Mouse (Mus musculus) left cerebral cortex, postnatal 36 days (tissue): ENCODE measurements at regions not wholly inside any gene's neighbourhood (a gene's known extent, or its start where the extent isn't known, plus 50 kb on each side); places are given as distances from the start of the nearest gene placed in this dataset.

Experiments
- DNase-seq, 2 experiments: peaks; one replicate each; pipeline ENCODE4 v3.0.0; 2021 to 2022; ENCODE audit warnings: low spot score in 2 of 2, mixed read lengths in 1 of 2
- intact Hi-C: fragments of 180-260 bp; cut with DNase I; formaldehyde crosslinking; loops from one replicate; pipeline ENCODE4 v1.15.1; 2025

DNA sequence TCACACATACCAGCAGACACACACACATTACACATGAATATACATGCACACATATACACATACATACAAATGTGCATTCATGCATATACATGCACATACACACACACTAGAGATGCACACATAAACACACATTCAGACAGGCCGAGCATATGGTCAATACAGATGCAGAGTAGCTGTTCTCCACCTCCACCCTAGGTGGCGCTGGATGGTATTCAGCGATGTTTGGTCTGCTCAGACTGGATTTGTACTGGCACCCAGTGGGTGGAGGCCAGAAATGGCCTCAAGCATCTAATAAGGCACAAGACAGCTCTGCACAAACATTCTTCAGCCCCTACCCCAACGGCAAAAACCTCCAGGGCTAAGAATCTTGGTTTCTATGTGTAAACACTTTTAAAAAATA is 578.3 kb upstream of the Mki67 start:
- DNase-seq, result no peak
- intact Hi-C loops, result no loop called here

DNA sequence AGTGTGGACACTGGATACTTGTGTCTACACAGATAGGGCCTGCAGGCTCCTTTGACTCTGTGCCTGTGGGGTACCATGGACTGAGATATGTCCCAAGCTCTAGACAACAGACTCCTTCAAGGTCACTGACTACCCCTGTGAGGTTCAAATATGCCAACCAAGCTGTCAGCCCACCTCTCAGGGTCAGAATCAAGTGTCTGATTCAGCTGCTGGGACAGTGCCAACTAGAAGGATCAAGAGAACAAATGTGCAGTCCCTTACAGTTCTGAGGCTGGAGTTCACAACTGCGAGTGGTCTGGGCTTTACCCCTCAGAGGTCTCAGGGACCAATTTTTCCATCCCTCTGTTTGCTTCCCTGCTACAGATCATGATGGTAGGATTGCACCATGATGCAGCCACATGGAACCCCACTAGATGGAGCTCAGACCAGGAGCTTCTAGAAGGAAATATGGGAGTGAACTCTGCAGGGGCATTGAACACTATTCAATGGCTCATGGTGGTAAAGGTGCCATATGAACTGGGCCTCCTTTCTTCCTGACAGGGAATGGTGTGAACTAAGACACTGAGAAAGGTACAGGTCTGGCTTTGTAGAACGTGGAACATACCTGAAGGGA is 581.8 kb upstream of the Mki67 start:
- no peak for DNase-seq
- intact Hi-C loops, result no loop called here

DNA sequence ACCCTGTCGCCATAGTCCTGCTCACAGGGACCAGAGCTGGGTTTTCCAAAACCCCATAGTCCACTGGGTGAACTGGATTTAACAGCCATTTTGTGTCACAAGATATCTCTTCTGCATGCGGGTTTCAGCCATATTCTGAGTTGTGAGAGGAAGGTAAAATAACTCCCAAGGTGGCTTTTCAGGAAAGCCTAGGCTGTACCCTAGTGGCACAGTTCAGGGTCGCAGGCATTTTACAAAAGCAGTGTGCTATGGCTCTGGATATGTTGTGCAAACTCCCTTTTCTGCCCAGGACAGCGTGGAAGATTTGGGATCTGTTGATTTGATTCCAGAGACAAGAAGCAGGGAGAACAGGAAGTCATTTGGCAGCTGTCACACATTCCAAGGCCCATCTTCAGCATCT is 588.3 kb upstream of the Mgmt start:
- DNase-seq, result no peak
- intact Hi-C loops, result no loop called here

DNA sequence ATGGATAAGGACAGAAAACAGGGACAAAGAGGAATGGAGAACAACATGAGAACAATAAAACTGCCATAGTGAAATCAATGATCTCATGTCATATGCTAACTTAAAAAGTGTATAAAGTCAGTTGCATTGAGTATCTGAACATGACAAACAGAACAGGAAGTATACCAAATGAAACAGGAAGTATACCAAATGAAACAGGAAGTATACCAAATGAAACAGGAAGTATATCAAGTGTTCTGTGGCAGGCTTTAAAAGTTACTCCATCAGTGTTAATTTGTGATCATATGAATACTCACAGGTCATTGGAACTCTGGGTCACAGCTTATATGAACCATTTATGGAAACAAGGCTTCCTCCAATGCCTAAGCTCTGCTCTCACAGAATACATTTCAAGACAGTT is 585.6 kb upstream of the Mgmt start:
- no peak for DNase-seq
- intact Hi-C loops, result no loop called here

DNA sequence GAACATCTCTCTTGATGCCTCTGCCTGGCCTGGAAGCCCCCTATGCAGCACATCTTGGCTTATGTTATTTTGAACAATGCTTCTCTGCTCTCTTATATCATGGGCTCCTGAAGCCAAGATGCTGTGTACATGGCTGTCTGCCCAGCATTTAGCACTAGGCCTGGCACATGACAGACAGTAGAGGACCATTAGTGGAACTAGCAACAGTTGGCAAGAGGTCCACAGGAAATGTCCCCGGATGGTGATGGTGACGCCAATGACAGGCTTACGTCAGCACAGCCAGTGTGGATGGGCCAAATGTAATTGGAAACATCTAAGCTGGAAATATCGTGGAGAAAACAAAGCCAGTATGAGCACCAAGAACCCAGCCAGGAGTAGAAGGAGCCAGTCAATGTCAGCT is 567.1 kb upstream of the Mgmt start:
- intact Hi-C loops, result no loop called here
- DNase-seq, result no peak

DNA sequence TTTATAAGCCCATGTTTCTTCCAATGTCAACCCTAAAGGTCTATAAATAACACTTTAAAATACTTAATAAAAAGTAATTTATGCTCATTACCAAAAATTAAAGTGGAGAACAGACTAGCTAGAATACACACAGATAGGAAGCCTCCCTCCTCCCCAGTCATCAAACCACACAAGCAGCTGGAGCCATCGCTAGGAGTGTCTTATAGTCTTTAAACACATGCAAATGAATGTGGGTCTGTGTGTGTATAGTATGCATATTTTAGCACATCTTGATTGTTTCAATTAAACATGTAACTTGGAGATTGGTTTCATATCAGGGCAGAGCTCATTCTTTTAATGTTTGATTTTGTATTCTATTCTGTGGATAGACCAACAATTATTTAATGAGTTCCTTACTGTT is 564.0 kb upstream of the Mgmt start:
- DNase-seq, result no peak
- intact Hi-C loops, result no loop called here

DNA sequence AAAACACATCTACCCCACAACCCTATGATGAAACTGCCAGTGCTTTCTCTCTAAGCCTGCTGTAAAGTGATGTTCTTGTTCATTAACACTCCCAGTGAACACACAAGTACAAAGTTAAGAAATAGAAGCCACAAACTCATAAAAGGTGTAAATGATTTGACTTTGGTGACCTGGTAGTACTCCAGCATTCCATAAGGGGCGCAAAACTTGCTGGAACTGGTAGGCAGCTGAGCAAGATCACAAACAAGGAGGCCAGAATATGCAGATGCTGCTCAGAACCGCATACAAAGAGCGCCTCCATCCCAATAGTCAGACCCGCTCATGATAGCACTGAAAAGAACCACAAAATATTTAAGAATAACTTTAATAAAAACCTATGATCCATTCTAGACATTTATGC is 561.6 kb upstream of the Mgmt start:
- intact Hi-C loops, result no loop called here
- DNase-seq, result no peak

DNA sequence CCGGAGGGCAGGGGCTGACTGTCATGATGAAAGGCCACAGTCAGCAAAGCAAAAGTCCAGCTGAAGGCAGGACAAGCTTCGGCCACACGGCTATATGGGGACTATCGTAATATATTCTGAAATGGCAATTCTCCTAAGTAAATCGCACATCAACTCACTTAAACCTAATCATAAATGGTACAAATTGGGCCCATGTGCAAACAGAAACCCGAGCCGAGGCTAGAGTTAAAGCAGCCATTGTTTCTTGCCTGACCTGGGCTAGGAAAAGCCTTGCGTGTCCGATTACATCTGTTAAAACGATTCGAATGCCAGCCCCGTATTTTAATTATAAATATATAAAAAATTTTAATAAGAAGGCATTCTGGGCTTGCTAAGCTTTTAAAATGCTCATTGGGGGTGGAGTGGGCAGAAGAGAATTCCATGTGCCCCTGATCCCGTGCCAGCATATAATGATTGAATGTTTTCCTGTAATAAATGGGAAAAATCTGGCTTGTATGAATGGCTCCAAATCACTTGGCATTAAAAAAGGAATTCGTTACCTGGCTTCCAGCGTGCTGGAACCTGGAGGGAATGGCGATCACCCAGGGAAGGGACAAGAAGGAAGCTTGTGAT is 552.7 kb upstream of the Mgmt start:
- no peak for DNase-seq
- intact Hi-C loops, result no loop called here

DNA sequence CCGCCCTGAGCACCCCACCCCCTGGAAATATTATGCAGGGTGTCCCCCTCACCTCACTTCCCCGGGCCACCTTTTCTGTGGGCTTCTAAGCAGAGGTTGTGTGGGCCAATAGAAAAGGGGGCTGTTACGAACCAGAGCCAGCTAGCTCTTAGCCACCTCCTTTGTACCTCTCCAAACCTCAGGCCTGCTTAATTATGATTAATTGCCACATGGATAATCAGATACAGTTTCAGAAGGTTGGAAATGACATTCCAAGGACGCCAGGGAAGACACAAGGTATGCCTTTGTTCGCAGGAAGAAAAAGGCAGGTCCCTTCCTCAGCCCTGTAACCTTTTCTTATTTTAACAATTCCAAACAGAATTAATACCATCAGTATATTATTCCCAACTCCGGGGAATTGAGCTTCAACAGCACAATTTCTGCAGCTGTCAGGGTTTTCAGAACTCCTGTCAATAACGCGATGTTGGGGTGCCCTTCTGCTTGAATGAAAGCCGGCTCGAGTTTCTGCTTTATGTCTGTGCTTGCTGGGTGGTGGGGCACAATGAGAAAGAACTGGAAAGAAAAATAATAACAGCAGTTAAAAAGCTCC is 552.1 kb upstream of the Mgmt start:
- intact Hi-C loops, result no loop called here
- DNase-seq, result no peak

DNA sequence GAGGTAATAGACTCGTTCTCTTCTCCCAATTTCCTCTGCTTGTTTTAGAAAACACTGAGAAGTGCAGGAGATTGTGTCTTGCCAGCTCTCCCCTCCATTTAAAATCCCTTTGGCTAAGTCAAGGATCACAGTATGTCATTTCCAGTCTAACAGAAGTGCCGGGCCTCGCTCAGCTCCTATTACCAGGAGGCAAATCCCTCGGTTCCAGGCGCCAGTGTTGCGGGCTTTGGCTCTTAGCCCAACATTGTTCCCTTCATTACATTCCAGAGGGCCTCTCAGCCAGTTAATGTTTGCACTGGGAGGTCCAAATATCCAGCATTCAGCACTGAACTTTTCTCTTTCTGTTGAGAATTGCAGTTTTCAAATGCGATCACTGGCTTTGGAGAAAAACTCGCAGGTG is 551.6 kb upstream of the Mgmt start:
- intact Hi-C loops, result no loop called here

DNA sequence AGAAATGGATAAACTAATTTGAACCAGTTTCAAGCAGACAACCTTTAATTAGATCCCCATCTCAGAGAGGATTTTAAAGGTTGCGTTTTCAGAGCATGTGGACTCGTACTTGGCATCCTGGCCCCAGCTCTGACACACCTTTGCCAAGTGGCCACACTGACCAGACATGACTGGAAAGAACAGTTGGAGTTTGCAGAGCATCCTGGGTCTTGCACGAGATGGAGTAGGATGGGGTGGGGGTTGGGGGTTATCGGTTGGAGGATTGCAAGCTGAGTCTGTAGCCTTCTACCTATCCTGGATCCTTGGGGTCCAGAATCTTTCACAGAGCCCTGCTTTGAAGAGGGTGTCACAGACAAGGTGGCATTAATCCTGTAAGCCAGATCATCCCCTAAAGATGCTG is 550.9 kb upstream of the Mgmt start:
- DNase-seq, result no peak
- intact Hi-C loops, result no loop called here

More for the DNA sequence above, 551.6 kb upstream of the Mgmt start:
- no peak for DNase-seq

DNA sequence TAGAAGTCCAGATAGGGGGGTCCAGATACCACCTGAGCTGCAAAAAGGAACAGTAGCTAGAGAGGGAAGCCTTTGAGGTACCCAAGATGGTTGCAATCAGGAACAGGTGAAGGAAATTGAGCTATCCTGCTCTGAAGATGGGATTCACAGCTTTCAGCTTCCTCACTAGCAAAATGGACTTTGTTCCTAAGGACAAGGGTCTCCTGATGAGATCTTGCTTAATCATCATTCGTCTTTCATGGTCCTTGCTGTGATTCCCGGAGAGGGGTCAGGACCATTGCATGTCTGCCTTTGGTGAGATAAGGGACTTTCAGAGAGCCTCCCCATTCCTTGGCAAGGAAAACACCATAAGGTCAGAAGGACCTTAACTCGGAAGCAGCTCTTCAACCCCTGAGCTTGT is 549.4 kb upstream of the Mgmt start:
- intact Hi-C loops, result no loop called here
- DNase-seq, result no peak

DNA sequence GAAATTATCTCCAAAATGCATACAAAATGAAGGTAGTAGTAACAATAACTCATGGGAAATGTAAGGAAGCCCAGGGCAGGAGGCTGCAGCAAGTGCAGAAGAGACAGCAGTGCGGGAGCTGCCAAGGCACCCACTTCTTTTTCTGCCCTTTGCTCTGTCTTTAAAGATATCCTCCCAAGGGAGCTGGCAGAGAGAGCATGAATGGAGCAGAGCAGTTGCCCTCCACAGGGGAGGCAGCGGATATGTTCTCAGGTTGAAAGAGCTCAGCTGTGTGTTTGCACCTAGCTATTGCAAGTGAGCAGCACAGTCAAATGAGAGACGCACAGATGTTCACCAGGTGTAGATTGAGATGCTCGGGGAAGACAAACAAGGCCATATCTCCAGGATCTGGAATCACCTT is 547.9 kb upstream of the Mgmt start:
- intact Hi-C loops, result no loop called here
- DNase-seq, result no peak

DNA sequence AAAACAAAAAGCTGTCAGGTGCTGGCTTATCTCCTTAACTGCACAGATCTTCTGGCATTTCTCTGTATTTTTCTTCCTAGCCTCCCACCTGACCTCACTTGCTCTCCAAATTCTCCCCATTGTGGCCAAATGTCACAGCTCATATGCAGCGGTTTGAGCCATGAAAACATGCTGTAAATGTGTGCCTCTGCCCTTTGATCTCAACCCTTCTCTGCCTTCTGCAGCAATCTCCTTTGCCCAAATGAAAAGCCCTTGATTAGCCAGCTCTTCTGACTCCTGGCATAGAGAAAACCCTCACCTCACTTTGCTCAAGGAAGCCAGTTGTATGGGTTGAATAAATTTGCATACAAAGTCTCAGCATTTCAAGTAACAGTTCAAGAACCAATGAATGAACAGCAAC is 546.1 kb upstream of the Mgmt start:
- intact Hi-C loops, result no loop called here
- no peak for DNase-seq

DNA sequence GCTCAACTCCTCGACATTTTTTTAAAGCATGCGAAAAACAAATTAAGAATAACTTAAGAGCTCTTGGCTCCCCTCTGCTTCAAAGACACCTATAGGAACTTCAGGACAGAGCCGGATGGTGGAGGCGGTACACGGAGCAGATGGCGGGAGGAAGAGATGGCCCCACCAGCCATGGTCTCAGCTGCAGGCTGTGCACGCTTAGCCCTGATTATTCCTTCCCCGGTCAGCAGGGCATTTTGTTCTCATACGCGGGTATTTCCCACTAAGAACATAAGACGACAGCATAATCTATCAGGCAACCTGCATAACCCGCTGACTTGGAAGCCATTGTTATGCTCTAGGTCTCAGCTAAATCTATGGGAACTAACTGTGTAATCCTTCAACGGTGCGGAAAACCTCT is 544.8 kb upstream of the Mgmt start:
- DNase-seq, result no peak
- intact Hi-C loops, result no loop called here

DNA sequence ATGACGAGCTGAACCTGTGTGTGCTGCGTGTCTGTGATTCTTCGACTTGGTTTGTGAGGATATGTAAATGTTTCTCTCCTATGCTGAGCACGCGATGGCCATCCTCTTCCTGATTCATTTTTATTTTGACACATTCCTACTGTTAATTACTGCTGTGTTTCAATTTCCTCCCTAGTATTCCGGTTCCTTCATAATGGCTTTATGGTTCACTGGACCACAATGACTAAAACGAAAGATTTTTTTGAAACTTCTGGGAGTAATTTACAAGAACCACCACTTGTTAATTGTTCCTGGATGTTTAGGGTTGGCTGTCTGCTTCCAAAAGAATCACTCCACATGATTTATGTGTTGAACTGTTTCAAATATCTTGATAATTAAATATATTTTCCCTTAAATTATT is 537.4 kb upstream of the Mgmt start:
- no peak for DNase-seq
- intact Hi-C loops, result no loop called here

DNA sequence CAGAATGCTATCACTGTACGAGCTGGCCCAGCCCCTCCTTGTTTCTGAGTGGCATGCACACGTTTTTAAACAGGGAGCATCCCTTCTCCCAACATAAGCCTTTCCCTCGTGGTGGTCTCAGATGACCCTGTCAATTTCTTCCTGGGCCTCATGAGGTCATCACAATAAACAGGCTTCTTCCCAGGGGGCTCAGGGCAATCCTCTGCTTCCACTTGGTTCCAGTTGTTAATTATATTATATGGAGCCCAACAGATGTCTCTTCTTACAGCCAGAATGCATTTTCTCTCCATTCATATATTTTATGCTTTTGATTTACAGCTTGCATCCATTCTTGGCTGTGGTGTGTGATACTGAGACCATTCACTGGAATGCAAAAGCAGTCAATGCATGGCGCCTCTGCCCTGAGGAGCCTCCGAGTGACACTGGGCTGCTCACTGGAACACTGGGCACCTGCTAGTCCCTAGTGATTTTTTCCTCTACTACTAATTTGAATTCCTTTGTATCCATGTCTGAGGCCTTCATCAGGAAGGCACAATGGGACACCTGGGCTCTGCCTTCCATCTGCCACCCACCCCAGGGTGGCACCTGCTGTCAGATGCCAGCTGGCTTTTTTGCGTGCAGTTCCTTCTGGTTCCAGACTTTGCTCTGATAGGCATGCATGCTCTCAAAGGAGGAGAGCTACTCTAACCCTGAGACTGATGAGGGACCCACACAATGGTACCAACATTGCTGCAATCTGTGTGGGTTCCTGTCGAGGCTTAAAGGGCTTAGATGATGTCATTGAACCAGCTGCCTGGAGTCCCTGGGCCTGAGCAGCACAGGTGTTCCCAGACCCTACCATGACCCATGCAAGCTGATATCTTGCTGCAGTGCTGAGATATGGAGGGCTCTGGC is 528.8 kb upstream of the Mgmt start:
- intact Hi-C loops, result no loop called here
- no peak for DNase-seq

DNA sequence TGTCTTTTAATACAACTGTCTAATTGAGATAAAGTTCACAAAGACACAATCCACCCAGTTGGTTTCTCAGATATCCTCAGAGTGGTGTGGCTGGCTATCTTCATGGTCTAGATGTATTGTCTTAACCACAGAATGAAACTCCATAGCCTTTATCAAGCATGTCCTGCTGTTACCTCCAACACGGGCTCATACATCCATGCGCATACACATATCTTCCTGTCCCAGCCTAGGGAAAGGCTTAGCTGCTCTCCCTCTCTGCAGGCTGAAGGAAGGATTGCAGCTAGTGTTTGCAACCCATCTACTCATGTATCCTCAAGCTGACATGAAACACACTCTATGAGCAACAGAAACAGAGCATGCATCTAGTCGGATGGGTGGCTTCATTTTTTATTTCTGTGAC is 517.2 kb upstream of the Mgmt start:
- no peak for DNase-seq
- intact Hi-C loops, result no loop called here

DNA sequence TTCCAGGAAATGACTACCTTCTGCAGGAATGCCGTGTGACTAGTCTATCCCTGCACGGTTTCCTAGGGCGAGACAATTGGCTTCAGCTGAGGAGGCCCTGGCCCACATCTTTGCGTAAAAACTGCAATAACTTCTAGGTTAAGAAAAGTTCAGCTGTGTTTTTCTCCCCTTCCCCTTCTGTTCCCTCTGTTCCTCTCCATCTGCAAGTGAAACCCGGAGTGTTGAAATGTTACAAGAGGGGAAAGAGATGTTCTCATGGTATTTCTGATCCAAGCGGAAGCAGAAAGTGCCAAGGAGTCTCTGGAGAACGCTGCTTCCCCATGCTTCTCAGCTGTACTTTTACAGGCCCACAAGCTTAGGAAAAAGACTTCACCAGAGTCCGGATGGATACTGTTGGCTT is 516.7 kb upstream of the Mgmt start:
- intact Hi-C loops, result no loop called here
- no peak for DNase-seq

DNA sequence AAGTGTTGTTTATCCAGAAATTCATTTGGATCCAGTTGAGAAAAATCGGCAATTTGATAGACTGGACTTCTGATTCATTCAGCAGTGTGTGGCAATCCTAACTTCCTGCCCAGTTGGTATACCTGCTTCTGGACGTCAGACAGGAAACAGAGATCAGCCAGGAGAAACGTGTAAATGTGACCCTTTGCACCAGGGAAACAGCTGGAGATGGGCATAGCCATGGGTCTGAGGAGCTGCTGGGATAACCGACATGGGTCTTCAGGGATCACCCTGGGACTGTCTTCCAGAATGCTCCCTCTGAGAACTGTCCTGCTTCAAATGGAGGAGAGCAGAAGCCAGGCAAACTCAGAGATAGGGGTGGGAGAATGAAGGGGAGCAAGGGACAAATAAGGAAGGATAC is 516.1 kb upstream of the Mgmt start:
- intact Hi-C loops, result no loop called here
- no peak for DNase-seq

DNA sequence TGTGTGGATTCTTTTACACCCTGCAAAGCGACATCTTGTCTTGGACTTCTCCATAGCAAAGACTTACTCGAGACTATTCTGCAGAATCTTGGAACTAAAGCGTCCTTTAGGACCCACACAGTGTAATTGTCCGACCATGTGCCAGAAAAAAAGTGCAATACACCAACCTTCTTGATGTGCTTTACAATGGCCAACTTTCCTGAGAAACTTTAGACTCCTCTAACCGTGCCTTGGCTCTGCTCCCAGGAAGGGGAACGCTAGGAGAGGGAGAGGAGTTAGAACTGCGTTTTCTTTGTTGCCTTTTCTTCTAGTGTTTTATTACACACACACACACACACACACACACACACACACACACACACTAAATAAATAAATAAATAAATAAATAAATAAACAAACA is 515.1 kb upstream of the Mgmt start:
- intact Hi-C loops, result no loop called here
- no peak for DNase-seq
